Mouse (Mus musculus): ENCODE results near the gene Gm19345.

- TF ChIP-seq NANOG (IDR thresholded peaks at IDR 0.05; ENCODE audit: borderline replicate concordance, low read length) (no peak), POU5F1 (IDR thresholded peaks at IDR 0.05; ENCODE audit: borderline replicate concordance, low read length) (no peak)
Observed at GRCm38 (mm10) chr7:19855663-19856062, 3.9 kb downstream of the Gm19345 start.
